Mouse (Mus musculus) megakaryocyte, embryonic 14.5 days (primary cell): ENCODE data around the gene Atp6ap1.

ENCODE experiments used
- FLI1 ChIP-seq: IDR thresholded peaks from 2 replicates; pipeline ENCODE4 v1.6.1; 2012; ENCODE audit warnings: low read length, inconsistent platforms, mixed read lengths
- GATA1 ChIP-seq: IDR thresholded peaks from 3 replicates; pipeline ENCODE4 v1.6.1; 2012; ENCODE audit warnings: mixed read lengths, low read length, inconsistent platforms, borderline replicate concordance

GRCm38 (mm10) chrX:74277916-74278315 lies 19.0 kb upstream of the Atp6ap1 start:
- TF ChIP-seq FLI1 (no peak), GATA1 (no peak)
